Mouse (Mus musculus): Measurements from ENCODE around the gene Mrpl44.
A peak's percentile ranks its signal among the peaks of the same experiment; 100 is the strongest.

Gene Mrpl44

GRCm38 (mm10) chr1:79775927-79776458, at the start of gene Mrpl44, which contains the start of gene Wdfy1:
TSS of gene Mrpl44 (plus strand) at chr1:79776018.
TSS of gene Wdfy1 (minus strand) at chr1:79776143.
- peak; percentile 96 for DNase-seq (ENCODE audit: low spot score)

- DNase-seq (ENCODE audit: low spot score) = no peak
Measured at GRCm38 (mm10) chr1:79734794-79735193, 41.0 kb upstream of the Mrpl44 start.

- no peak for DNase-seq (ENCODE audit: low spot score)
Measured at GRCm38 (mm10) chr1:79736408-79736807, 39.4 kb upstream of the Mrpl44 start.

- no peak for DNase-seq (ENCODE audit: low spot score)
Measured at GRCm38 (mm10) chr1:79739726-79740125, 36.1 kb upstream of the Mrpl44 start.

- no peak for DNase-seq (ENCODE audit: low spot score)
Measured at GRCm38 (mm10) chr1:79741002-79741401, 34.8 kb upstream of the Mrpl44 start.

- DNase-seq (ENCODE audit: low spot score) = no peak
Measured at GRCm38 (mm10) chr1:79742949-79743348, 32.9 kb upstream of the Mrpl44 start.

- DNase-seq (ENCODE audit: low spot score) = no peak
Measured at GRCm38 (mm10) chr1:79743385-79743784, 32.4 kb upstream of the Mrpl44 start.

GRCm38 (mm10) chr1:79746056-79746455, 29.8 kb upstream of the Mrpl44 start:
- DNase-seq (ENCODE audit: low spot score) = no peak

GRCm38 (mm10) chr1:79751186-79751585, 24.6 kb upstream of the Mrpl44 start:
- peak; percentile 61 for DNase-seq (ENCODE audit: low spot score)

GRCm38 (mm10) chr1:79752015-79752695, 23.7 kb upstream of the Mrpl44 start:
- peak; percentile 52 for DNase-seq (ENCODE audit: low spot score)

- DNase-seq (ENCODE audit: low spot score) = no peak
Measured at GRCm38 (mm10) chr1:79752714-79753340, 23.0 kb upstream of the Mrpl44 start.

- DNase-seq (ENCODE audit: low spot score) = no peak
Measured at GRCm38 (mm10) chr1:79753456-79753855, 22.4 kb upstream of the Mrpl44 start.

- no peak for DNase-seq (ENCODE audit: low spot score)
Measured at GRCm38 (mm10) chr1:79754936-79755335, 20.9 kb upstream of the Mrpl44 start.

GRCm38 (mm10) chr1:79755376-79755775, 20.4 kb upstream of the Mrpl44 start:
- DNase-seq (ENCODE audit: low spot score) = no peak

GRCm38 (mm10) chr1:79756417-79756816, 19.4 kb upstream of the Mrpl44 start:
- no peak for DNase-seq (ENCODE audit: low spot score)

- no peak for DNase-seq (ENCODE audit: low spot score)
Measured at GRCm38 (mm10) chr1:79757161-79757560, 18.7 kb upstream of the Mrpl44 start.

- DNase-seq (ENCODE audit: low spot score) = no peak
Measured at GRCm38 (mm10) chr1:79757597-79757996, 18.2 kb upstream of the Mrpl44 start.

- no peak for DNase-seq (ENCODE audit: low spot score)
Measured at GRCm38 (mm10) chr1:79759006-79759405, 16.8 kb upstream of the Mrpl44 start.

- no peak for DNase-seq (ENCODE audit: low spot score)
Measured at GRCm38 (mm10) chr1:79759436-79759972, 16.3 kb upstream of the Mrpl44 start.

- DNase-seq (ENCODE audit: low spot score) = no peak
Measured at GRCm38 (mm10) chr1:79760656-79761055, 15.2 kb upstream of the Mrpl44 start.

GRCm38 (mm10) chr1:79761106-79761916, 14.5 kb upstream of the Mrpl44 start:
- DNase-seq (ENCODE audit: low spot score) = peak; percentile 77

- no peak for DNase-seq (ENCODE audit: low spot score)
Measured at GRCm38 (mm10) chr1:79761917-79762271, 13.9 kb upstream of the Mrpl44 start.
